Mouse (Mus musculus): ENCODE results near the gene Ugt1a6b. TPM values are rescaled to one million over a fixed set of nuclear protein-coding genes. Genes with fewer than 3 reads are reported as not detected.

The Ugt1a6b gene
- polyA plus RNA-seq, 1 experiment from 2014 or later = 2.0 TPM

DNA sequence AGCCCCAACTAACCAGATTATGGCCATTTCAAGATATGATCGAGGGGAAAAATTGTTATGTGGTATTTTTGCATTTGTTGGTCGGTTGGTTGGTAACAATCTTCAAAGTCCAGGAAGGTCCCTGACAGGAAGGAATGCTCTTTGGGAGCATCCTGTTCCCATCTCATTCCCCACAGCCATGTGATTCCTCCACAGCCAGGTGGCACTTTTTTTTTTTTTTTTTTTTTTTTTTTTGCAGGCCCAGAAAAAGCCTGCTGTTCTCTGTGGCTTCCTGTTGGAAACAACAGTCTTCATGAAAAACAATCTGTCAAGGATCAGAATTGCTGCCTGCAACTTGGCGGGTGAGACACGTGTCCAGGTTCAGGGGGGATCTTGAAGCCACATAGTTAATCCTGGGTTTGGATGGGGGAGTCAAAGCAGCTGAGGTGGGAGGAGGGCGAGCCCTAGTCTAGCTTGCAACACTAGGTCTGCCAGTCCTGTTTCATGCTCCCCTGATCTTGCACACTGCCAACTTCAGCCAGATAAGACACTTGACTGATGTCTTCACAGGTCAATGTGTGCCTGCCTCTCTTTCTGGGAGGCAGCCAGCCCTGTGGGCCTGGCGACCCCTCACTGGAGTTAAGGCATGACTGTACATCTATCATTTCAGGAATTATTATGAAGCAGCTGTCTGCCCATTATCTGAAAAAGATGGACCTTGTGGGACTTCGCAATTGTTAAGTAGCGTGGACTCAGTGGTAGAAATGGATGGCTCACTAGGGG lies 156.0 kb downstream of the Ugt1a6b start:
- Histone ChIP-seq H3K4me2 (replicated peaks; ENCODE audit: low read depth, low read length) (no peak overlapping the region), H3K4me3 (ENCODE audit: low read depth, low read length) (no peak overlapping the region), H3K9me3 (ENCODE audit: control insufficient read depth, low read depth, low read length) (peaks cover 21% of the 10 kb centered on the region), H3K4me1 (ENCODE audit: control insufficient read depth, insufficient read depth, low read length) (peaks cover 4% of the 10 kb centered on the region; the same call in 1 of the 2 replicates), H3K27ac (ENCODE audit: low read length) (no peak overlapping the region), H3K36me3 (ENCODE audit: control insufficient read depth, insufficient read depth, low read length) (peaks cover 43% of the 10 kb centered on the region), H3K27me3 (ENCODE audit: control insufficient read depth, insufficient read depth, low read length) (no peaks in the 10 kb centered on the region), H3K9ac (replicated peaks; ENCODE audit: low read depth, low read length) (no peak overlapping the region)
- no peak for ATAC-seq (ENCODE audit: insufficient number of reproducible peaks, insufficient read depth, low FRiP score, low read depth)
- 60% methylated on average over 8 of the region's 8 CpGs for WGBS

DNA sequence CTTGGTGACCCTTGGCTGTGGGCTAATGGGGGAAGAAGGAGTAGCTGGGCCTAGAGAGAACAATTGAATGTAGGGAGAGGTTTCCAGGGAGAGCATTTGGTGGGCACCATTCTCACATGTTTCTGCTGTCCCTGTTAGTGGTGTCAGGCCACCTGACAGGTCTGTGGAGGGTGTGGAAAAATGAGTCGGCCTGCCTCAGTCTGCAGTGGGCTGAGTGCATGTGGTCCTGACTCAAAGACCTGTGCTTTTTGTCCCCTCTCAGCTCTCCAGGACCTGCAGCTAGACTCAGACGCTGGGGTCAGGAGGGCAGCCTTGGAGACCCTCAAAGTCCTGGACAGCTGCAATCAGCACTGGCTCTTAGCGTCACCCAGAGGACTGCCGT lies 156.6 kb downstream of the Ugt1a6b start:
- Histone ChIP-seq H3K9me3 (ENCODE audit: control insufficient read depth, low read depth, low read length) (peaks cover 19% of the 10 kb centered on the region), H3K27ac (ENCODE audit: low read length) (no peak overlapping the region), H3K4me1 (ENCODE audit: control insufficient read depth, insufficient read depth, low read length) (peaks cover 4% of the 10 kb centered on the region; the same call in 1 of the 2 replicates), H3K27me3 (ENCODE audit: control insufficient read depth, insufficient read depth, low read length) (no peaks in the 10 kb centered on the region), H3K9ac (replicated peaks; ENCODE audit: low read depth, low read length) (no peak overlapping the region), H3K36me3 (ENCODE audit: control insufficient read depth, insufficient read depth, low read length) (peaks cover 48% of the 10 kb centered on the region), H3K4me2 (replicated peaks; ENCODE audit: low read depth, low read length) (no peak overlapping the region), H3K4me3 (ENCODE audit: low read depth, low read length) (no peak overlapping the region)
- 66% methylated on average over 4 of the region's 4 CpGs for WGBS
- ATAC-seq (ENCODE audit: insufficient number of reproducible peaks, insufficient read depth, low FRiP score, low read depth) = no peak

- H3K4me2 ChIP-seq (replicated peaks; ENCODE audit: low read depth, low read length) = no peak overlapping the region
- no peak overlapping the region for H3K9ac ChIP-seq (replicated peaks; ENCODE audit: low read depth, low read length)
- no peaks in the 10 kb centered on the region for H3K27me3 ChIP-seq (ENCODE audit: control insufficient read depth, insufficient read depth, low read length)
- peak; percentile 2; the same call in 1 of the 2 replicates for ATAC-seq (ENCODE audit: insufficient number of reproducible peaks, insufficient read depth, low FRiP score, low read depth)
- peaks cover 53% of the 10 kb centered on the region for H3K36me3 ChIP-seq (ENCODE audit: control insufficient read depth, insufficient read depth, low read length)
- H3K4me3 ChIP-seq (ENCODE audit: low read depth, low read length) = no peak overlapping the region
- H3K4me1 ChIP-seq (ENCODE audit: control insufficient read depth, insufficient read depth, low read length) = peaks cover 4% of the 10 kb centered on the region; the same call in 1 of the 2 replicates
- 75% methylated on average over 6 of the region's 6 CpGs for WGBS
- peaks cover 14% of the 10 kb centered on the region for H3K9me3 ChIP-seq (ENCODE audit: control insufficient read depth, low read depth, low read length)
- H3K27ac ChIP-seq (ENCODE audit: low read length) = no peak overlapping the region
These were observed 157.1 kb downstream of the Ugt1a6b start for GRCm38 (mm10) chr1:88260114-88260513.

GRCm38 (mm10) chr1:88260604-88261377 lies 157.7 kb downstream of the Ugt1a6b start:
- no peak overlapping the region for H3K4me3 ChIP-seq (ENCODE audit: low read depth, low read length)
- no peak for ATAC-seq (ENCODE audit: insufficient number of reproducible peaks, insufficient read depth, low FRiP score, low read depth)
- H3K36me3 ChIP-seq (ENCODE audit: control insufficient read depth, insufficient read depth, low read length) = peaks cover 60% of the 10 kb centered on the region
- peaks cover 9% of the 10 kb centered on the region; the same call in 1 of the 2 replicates for H3K9me3 ChIP-seq (ENCODE audit: control insufficient read depth, low read depth, low read length)
- 81% methylated on average over 10 of the region's 10 CpGs for WGBS
- no peaks in the 10 kb centered on the region for H3K27me3 ChIP-seq (ENCODE audit: control insufficient read depth, insufficient read depth, low read length)
- H3K9ac ChIP-seq (replicated peaks; ENCODE audit: low read depth, low read length) = no peak overlapping the region
- H3K27ac ChIP-seq (ENCODE audit: low read length) = no peak overlapping the region
- peaks cover 4% of the 10 kb centered on the region; the same call in 1 of the 2 replicates for H3K4me1 ChIP-seq (ENCODE audit: control insufficient read depth, insufficient read depth, low read length)
- H3K4me2 ChIP-seq (replicated peaks; ENCODE audit: low read depth, low read length) = no peak overlapping the region

DNA sequence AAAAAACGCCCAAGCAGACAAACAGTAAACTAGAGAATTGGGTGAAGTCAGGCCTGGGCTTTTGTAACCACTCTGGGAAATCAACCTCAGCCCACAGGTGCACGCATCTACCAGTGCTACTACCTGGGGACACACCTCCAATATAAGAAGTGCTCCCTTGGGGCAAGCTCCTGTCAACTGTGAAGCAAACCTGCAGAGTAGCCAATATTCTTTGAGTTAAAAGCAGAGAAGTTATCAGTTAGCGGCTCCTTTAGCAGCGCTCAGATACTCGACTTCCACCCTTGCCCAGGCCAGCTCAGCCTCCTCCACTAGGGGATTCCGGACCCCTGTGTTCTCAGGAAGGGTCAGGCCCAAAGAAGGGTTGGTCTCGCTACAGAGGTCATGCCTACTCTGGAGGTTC lies 158.7 kb downstream of the Ugt1a6b start:
- WGBS = 84% methylated on average over 7 of the region's 7 CpGs
- no peak overlapping the region for H3K4me3 ChIP-seq (ENCODE audit: low read depth, low read length)
- H3K9ac ChIP-seq (replicated peaks; ENCODE audit: low read depth, low read length) = no peak overlapping the region
- no peaks in the 10 kb centered on the region; the same call in 1 of the 2 replicates for H3K9me3 ChIP-seq (ENCODE audit: control insufficient read depth, low read depth, low read length)
- no peak overlapping the region for H3K4me2 ChIP-seq (replicated peaks; ENCODE audit: low read depth, low read length)
- no peak overlapping the region for H3K27ac ChIP-seq (ENCODE audit: low read length)
- H3K27me3 ChIP-seq (ENCODE audit: control insufficient read depth, insufficient read depth, low read length) = no peaks in the 10 kb centered on the region
- peaks cover 4% of the 10 kb centered on the region; the same call in 1 of the 2 replicates for H3K4me1 ChIP-seq (ENCODE audit: control insufficient read depth, insufficient read depth, low read length)
- ATAC-seq (ENCODE audit: insufficient number of reproducible peaks, insufficient read depth, low FRiP score, low read depth) = no peak
- H3K36me3 ChIP-seq (ENCODE audit: control insufficient read depth, insufficient read depth, low read length) = peaks cover 69% of the 10 kb centered on the region

- H3K36me3 ChIP-seq (ENCODE audit: control insufficient read depth, insufficient read depth, low read length) = peaks cover 74% of the 10 kb centered on the region
- no peak overlapping the region for H3K9ac ChIP-seq (replicated peaks; ENCODE audit: low read depth, low read length)
- peak; percentile 10 for ATAC-seq (ENCODE audit: insufficient number of reproducible peaks, insufficient read depth, low FRiP score, low read depth)
- H3K4me2 ChIP-seq (replicated peaks; ENCODE audit: low read depth, low read length) = no peak overlapping the region
- H3K27ac ChIP-seq (ENCODE audit: low read length) = peak overlapping the region; percentile 0; the same call in 1 of the 2 replicates
- no peaks in the 10 kb centered on the region; the same call in 1 of the 2 replicates for H3K9me3 ChIP-seq (ENCODE audit: control insufficient read depth, low read depth, low read length)
- H3K27me3 ChIP-seq (ENCODE audit: control insufficient read depth, insufficient read depth, low read length) = no peaks in the 10 kb centered on the region
- peaks cover 4% of the 10 kb centered on the region; the same call in 1 of the 2 replicates for H3K4me1 ChIP-seq (ENCODE audit: control insufficient read depth, insufficient read depth, low read length)
- H3K4me3 ChIP-seq (ENCODE audit: low read depth, low read length) = no peak overlapping the region
- 58% methylated on average over 4 of the region's 4 CpGs for WGBS
These were observed 159.2 kb downstream of the Ugt1a6b start for GRCm38 (mm10) chr1:88262255-88262654.

DNA sequence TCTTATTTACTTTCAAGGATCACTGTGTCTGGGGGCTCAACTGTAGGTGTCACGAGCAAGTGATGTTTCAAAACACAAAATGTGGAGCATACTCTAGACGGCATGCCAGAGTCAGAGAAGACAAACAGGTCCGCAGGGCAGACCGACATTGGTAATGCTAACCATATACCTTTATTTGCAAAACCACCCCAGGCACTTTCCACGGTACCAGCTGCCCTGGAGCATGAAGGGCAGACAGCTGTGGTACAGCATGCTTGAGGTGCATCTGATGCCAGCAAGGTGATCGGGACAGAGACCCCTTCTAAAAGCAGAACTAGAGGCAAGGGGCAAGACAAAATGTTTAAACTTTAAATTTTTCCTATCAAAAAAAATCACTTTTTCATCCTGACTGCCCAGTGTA lies 159.9 kb downstream of the Ugt1a6b start:
- H3K27me3 ChIP-seq (ENCODE audit: control insufficient read depth, insufficient read depth, low read length) = no peaks in the 10 kb centered on the region
- H3K4me2 ChIP-seq (replicated peaks; ENCODE audit: low read depth, low read length) = no peak overlapping the region
- H3K4me3 ChIP-seq (ENCODE audit: low read depth, low read length) = no peak overlapping the region
- 70% methylated on average over 6 of the region's 6 CpGs for WGBS
- ATAC-seq (ENCODE audit: insufficient number of reproducible peaks, insufficient read depth, low FRiP score, low read depth) = no peak
- peaks cover 82% of the 10 kb centered on the region for H3K36me3 ChIP-seq (ENCODE audit: control insufficient read depth, insufficient read depth, low read length)
- H3K9ac ChIP-seq (replicated peaks; ENCODE audit: low read depth, low read length) = no peak overlapping the region
- peaks cover 4% of the 10 kb centered on the region; the same call in 1 of the 2 replicates for H3K4me1 ChIP-seq (ENCODE audit: control insufficient read depth, insufficient read depth, low read length)
- no peaks in the 10 kb centered on the region; the same call in 1 of the 2 replicates for H3K9me3 ChIP-seq (ENCODE audit: control insufficient read depth, low read depth, low read length)
- H3K27ac ChIP-seq (ENCODE audit: low read length) = peak overlapping the region; percentile 0; the same call in 1 of the 2 replicates

DNA sequence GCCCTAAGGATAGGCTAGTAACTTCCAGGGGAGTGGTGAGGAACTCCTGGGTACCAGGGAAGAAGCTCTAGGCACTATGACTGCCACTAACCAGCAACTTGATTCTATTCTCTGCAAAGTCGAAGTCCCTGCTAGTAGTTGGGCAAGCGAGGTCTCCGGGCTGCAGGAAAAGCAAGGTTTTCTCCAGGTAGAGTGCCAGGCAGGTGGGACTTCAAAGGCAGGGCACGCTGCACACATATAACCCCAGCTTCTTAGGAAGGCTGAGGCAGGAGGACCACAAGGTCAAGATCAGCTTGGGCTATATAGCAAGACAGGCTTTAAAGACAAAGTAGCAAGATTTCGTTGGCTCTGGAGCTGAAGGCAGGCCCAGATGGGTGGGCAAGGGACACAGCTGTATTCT lies 160.7 kb downstream of the Ugt1a6b start:
- ATAC-seq (ENCODE audit: insufficient number of reproducible peaks, insufficient read depth, low FRiP score, low read depth) = no peak
- Histone ChIP-seq H3K4me2 (replicated peaks; ENCODE audit: low read depth, low read length) (no peak overlapping the region), H3K4me1 (ENCODE audit: control insufficient read depth, insufficient read depth, low read length) (peaks cover 4% of the 10 kb centered on the region; the same call in 1 of the 2 replicates), H3K36me3 (ENCODE audit: control insufficient read depth, insufficient read depth, low read length) (peaks cover 90% of the 10 kb centered on the region), H3K9me3 (ENCODE audit: control insufficient read depth, low read depth, low read length) (no peaks in the 10 kb centered on the region; the same call in 1 of the 2 replicates), H3K9ac (replicated peaks; ENCODE audit: low read depth, low read length) (no peak overlapping the region), H3K27me3 (ENCODE audit: control insufficient read depth, insufficient read depth, low read length) (no peaks in the 10 kb centered on the region), H3K27ac (ENCODE audit: low read length) (no peak overlapping the region), H3K4me3 (ENCODE audit: low read depth, low read length) (no peak overlapping the region)
- WGBS = 92% methylated on average over 5 of the region's 5 CpGs
